Mouse (Mus musculus) spleen, adult 18-20 months (tissue): ENCODE data around the gene Rgs4.

Experiments
- DNase-seq, 2 experiments: peaks; one replicate each; pipeline ENCODE4 v3.0.0; 2022; ENCODE audit warnings: mixed read lengths in 2 of 2

Gene Rgs4

DNA sequence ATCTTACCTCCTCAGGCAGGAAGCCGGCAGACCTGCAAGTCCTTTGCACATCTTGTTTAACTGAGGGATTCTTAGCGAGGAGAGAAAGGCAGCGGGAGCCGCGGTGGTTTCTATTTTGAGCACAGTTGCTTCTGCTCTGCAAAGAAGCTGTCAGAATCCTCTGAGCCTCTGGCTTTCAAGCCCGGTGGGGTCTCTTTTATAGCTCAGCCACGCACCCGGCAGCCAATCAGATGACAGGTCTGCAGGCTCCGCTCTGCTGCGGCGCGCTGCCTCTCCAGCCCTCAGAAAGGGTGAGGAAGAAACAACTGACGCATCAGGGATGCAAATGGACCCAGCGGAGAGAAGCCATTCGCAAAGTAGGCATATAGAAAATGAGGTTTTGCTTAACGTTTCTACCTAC, at the start of gene Rgs4:
Gene Rgs4 (minus strand): TSS at position 170 of the 400 bp plus-strand sequence.
- no peak for DNase-seq

DNA sequence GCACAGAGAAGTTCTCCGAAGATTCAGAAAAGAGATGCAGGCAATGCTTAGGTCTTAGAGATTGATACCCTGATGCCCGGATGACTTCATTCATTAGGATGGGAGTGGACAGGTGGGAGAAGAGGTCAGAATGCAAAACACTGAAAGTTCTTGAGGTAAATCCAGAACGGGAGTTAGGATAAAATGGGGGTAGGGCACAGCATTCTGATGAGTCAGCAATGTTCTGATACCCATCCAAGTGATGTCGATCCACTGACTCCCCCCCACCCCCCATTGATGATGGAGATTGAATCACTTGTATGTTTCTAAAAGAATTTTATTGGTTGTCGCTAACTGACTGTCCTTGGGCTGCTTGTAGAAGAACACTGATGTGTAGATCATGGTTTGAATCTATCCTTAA, 45.0 kb upstream of the Rgs4 start:
- DNase-seq, result no peak

DNA sequence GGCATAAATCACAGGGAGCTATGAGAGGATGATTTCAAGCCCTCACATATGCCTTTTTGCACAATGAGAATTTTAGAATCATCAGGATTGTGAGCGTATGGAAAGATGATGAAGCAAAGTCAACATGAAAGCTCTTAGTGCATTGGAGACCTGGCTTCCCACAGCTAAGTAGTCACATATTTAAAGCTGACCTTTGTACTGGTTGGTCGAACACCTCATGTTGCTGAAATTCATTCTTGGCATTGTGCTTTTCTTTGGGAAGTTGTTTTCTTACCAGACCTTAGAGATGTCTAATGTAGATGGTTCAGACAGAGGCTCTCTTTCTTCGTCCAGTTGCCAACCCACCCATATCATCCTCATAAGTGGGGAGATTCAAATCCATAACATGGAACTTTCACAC, 38.5 kb upstream of the Rgs4 start:
- no peak for DNase-seq

DNA sequence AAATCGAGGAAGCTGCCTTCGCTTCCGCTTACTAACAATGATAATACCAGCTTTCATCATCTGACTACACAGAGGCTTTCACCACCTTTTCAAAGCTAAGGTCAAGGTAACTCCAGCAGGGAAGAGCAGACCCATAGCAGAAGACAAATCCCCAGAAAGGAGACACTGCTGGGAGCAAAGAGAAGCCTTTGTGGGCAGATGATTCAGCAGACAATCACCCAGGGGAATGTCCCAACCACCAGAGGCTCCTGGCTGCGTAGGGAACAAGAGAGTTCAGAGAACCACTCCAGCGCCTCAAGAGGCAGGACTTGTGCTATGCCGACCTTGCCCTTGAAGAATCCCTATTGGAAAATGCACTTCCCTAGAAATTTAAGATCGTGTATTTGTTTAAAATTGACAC, 29.1 kb upstream of the Rgs4 start:
- DNase-seq, result no peak

DNA sequence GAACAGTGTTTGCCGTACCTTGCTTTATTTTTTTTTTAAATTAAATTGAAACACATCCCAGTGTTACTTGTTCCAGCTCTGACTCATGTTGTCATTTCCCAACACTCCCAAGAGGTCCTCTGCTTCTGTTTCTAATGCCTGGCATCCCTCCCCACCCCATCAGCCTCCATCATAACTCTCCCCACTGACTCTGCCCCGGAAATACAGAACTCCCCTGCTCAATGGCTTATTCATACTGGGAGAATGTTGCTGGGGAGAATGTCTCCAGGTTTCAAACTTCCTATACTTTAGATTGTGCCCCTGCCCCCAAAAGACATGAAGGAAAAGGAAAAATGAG, 17.1 kb upstream of the Rgs4 start:
- DNase-seq, result no peak

DNA sequence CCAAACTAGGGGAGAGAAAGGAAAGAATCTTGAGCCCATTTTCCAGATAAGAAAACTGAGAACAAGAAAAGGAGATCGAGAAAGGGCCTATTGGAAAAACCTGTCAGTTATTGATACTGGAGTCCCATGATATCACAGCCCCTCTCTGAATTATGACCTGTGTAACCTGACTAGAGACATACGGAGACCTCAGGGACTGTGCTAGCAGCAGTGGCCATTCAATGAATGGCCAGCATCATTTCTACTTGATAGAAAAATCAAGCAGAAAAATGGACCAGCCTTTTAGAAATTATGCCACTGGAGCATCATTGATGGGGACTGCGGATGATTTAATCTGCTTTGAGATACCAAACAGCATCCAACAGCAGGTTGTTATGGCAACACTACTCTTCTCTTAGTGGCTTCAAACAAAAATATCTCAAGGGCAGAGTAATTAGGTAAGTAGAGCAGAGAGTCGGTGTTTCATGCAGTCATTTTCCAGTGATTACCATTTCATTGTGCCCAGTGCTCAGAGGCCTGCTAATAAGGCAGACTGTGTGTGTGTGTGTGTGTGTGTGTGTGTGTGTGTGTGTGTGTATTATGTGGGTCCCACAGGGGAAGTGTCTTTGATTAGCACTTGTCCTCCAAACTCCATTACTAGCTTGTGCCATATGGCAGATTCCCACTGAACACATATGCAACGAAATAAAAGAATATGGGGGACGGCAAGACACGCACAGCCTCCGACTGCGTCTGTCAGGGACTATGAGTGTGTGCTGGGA, 16.6 kb upstream of the Rgs4 start:
- no peak for DNase-seq

DNA sequence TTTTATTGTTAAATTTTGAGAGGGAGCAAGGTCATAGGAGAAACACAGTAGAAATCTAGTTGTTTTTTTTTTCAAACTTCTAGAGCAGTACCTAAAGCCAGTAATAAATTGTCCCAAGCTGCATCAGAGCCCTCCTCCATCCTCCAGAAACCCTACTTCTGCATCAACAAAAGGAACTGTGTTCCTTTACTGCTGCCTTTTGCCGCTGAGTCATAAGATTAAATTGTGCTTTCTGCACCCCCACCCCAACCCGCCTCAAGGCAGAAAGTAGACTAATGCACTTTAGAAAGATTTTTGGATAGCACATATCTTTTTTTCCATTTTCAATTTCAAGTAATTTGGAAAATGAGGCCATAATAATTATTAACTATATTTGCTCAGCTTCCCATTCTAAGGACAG, 15.1 kb upstream of the Rgs4 start:
- no peak for DNase-seq

DNA sequence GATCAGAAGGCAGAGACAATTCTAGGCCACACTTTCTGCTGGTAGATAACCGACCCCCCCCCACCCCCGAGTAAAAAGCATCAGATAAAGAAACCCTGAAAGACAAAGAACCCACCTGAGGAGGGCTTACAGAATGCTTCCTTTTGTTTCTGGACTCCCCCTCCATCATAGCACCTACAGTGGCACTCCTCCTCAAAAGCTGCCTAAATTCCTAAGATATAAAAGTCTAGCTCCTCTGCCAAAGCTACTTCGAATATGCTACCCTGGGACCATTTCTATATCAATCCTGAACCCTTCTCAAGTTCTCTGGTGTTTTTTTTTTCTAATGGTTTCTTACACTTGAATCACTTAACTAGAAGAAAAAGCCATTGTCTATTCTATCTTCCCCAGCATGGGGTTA, 9.1 kb upstream of the Rgs4 start:
- no peak for DNase-seq

DNA sequence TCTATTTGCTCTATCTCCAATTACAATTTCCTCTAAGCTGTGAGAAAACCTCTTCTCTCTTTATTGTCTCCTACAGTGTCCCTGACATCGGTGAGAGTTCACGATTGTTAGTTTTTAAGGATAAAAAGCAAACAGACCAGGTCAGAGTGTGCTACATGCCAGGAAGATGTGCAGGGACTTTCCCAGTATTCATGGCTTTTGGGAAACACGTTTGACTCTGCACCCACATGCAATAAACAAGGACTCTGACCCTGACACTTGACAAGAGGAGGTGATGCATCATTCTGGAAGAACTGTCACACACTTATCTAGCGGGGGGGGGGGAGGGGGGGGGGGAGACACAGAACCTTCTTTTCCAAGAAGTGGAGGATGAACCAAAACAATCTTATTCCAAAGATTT, 5.0 kb upstream of the Rgs4 start:
- DNase-seq, result no peak

DNA sequence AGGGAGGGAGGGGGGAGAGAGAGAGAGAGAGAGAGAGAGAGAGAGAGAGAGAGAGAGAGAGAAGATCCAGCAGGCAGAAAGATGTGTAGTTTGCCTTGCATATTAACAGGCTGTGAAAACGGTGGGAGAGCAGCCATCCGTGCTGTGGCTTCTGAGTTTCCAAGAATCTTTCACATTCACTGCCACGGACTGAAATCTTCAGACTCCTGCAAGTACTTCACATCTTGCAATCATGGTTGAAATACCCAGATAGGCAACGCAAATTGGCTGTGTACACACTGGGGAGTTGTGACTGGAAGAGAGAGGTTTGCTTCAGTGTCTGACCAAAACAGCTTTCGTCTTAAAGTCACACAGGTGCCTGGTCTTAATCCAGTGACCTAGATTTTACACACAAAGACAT, 997 bp upstream of the Rgs4 start:
- no peak for DNase-seq

DNA sequence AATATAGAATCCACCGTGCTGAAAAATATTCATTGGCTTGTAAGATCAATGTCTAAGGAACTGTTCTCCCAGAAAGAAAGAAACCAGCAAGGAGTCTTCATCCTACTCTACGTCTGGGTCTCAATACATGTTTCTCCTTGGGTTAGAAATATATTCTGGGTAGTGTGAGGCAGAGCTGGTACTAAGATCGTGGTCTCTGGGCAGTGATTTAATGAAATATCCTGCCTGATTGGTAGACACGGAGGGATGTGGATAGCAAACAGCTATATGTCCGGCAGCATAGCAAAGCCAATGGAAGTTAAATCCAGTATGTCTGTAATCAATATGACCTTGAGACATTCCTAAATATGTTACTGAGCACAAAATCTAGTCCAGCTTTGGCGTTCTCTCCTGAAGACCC, 460 bp upstream of the Rgs4 start:
- DNase-seq, result no peak

DNA sequence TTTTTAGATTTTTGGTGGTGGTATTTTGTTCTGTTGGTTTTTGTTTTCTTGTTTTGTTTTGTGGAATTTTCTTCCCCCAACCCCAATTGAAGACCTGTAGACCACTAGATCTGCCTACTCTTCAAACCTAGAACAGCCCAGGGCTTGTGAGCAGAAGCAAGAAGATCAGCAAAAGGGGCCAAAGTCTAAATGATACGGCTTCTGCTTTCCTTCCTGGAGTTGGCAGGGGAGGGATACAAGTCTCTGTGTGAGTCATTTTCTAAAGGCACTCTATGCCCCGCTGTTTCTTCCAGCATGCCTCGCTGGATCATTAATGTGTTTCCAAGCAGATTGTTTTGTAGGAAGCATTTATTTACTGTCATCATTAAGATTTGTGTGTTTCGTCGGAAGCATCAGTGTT, 6.3 kb downstream of the Rgs4 start:
- DNase-seq, result no peak

DNA sequence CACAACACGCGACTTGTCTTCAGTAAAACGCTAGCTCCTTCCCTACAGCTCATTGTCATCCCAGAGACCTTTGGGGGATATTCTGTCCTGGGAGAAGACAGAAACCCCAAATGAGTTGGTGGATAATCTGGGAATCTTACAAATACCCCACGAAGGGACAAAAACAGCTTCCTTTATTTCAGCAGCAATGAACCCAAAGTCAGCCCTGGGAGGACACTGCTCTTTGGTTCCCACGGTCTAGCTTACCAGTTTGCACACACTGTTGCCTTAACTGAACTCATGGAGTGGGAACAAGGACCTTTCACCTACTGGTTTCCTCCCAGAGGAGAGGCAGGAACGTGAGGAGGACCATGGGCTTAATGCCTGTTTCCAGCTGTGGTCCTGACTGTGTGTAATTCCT, 10.2 kb downstream of the Rgs4 start:
- DNase-seq, result no peak

DNA sequence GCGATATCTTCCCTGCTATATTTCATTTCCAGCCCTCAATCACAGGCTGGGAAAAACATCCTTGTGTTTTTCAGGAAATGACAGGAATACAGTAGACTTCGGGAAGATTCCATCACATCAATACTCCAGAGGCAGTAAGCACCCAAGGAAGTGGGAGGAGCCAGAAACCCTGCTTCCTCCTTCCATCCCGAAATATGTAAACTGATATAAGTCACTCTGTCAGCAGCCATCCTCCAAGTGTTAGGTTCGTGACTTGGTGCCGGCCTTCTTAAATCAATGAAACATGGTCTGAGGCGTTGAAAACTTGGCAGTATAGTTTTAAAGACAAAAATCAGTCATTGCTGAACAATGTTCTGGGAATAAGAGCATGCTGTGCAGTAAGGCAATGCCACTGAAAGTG, 11.3 kb downstream of the Rgs4 start:
- DNase-seq, result no peak

DNA sequence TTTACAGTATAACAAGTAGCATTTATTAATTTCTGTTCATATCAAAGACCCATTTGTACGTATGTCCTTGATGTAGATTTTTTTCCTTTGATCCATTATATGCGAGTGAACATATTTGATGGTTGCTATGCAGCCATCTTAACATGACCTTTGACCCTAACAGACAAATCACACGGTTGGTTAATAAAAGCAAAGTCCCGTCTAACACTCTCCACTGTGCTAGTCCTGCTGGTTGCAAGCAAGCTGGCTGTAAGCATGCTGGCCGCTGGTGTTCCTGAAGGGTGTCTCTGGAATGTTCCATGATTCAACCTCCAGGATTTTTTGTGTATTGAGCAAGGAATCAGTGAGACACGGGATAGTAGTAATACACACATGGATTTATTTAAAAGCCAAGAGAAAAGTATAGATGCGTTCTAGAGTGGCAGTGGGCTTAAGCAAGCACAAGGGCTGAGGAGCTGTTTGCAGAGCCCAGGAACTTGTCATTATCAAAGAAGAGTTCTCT, 16.8 kb downstream of the Rgs4 start:
- no peak for DNase-seq

DNA sequence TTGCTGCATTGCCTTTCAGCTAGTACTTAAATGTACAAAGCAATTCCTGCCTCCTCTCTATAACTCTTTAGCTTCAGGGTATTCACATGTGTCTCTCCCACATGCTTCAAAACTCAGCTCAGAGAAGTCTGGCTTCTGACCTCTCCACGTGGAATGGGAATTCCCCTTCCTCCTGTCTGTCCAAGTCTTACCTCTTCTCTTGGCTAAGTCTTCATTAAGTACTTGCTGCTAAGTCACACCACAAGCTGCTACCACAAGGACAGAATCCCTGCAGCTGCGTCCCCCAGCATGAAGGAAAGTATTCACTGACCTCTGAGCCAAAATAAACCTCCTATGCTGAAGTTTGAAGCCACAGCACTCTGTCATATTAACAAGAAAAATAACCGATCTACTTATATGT, 21.1 kb downstream of the Rgs4 start:
- DNase-seq, result no peak

DNA sequence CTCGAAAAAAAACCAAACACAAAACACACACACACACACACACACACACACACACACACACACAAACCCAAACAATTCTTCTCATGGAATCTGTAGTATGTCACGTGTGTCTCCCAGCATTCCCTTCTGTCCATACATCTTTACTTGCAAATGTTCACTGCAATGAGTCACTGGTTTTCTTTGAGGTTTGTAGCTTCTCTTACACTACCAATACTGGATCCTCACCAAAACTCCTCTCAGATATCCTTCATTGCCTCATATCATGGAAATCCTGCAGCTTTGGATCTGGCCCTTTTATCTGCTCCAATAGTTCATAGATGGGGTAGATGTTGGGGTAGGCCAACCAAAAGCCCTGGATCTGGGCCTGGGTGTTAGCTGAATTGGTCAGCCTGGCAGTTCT, 25.6 kb downstream of the Rgs4 start:
- no peak for DNase-seq

DNA sequence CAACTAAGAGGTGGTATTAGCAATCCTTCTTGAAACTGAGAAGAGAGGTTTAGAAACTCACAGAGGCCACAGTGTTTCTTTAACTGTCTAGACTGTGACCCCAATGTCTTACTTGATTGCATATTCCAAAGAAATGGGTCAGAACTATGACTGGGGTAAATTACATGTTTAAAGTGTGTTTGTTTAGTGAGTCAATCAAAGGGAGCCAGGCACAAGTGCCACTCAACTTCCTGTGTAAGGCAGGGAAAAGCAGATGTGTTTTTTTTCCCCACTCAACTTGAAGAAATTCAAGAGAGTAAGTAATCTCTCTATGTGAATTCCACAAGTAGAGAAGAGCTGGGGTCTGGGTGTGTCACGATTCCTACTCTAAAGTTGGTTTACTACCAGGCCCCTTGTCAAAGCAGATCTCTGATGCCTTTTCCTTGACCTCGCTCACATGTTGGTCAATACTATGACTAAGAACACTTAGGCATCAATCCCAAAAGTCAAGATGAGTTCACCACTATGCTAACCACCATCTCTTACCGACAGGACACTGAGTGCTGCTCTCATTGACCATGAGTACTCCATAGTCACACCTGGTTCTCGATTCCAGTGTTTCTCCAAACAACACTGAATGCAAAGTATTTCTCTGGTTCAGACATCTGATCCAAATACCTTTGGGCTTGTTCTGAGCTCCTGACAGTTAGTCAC, 42.9 kb downstream of the Rgs4 start:
- no peak for DNase-seq

DNA sequence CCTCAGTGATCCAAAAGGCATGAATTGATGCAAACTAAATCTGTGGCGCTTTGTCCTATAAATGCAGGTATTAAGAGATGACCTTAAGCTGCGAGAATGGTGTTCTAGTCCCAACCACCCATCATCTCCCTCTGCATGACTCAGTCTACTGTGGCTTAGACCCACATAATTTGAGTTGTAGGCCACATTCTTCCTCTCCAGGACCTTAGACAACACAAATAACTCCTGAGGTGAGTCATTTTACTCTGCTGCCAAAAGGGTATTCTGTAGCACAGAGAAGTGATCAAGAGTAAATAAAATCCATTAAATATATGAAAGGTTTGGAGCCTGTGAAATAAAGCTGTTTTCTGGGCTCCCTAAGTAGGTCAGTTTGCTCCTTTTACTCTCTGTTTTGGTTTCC, 48.3 kb downstream of the Rgs4 start:
- DNase-seq, result no peak

DNA sequence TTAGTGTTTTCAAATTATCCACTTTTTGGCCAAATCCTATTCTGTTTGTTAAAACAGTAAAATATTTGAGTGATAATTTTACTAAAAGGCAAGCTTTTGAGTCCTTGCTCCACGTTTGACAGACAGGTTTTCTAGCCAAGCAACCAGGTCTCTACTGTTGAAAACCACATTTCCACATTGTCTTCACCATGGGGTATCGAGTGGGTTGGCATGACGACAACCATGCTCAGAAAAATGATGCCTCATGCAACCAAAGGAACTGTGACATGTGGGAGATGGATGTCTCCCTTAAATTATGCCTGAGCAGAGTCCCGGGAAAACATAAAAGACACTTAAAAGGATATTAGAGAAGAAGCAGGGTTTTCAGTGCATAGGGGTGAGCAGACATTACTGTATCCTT, 50.2 kb downstream of the Rgs4 start:
- DNase-seq, result no peak

DNA sequence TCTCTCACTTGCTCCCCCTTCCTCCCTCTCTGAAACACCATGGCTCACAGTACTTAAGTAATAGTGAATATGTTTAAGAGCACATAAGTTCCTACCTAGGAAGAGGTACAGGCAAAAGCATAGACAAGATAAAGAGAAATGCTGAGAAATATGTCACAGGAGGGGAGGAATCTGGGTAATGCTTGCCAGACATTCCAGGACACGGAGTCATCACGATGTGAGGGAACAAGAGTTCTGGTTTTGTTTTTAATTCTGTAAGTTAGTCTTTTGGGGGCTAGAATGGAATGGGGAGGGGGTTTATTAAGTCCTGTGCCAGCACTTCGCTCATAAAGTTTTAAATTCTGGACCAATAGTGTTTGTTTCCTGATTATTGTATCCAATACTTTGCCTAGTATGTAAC, 52.1 kb downstream of the Rgs4 start:
- no peak for DNase-seq

DNA sequence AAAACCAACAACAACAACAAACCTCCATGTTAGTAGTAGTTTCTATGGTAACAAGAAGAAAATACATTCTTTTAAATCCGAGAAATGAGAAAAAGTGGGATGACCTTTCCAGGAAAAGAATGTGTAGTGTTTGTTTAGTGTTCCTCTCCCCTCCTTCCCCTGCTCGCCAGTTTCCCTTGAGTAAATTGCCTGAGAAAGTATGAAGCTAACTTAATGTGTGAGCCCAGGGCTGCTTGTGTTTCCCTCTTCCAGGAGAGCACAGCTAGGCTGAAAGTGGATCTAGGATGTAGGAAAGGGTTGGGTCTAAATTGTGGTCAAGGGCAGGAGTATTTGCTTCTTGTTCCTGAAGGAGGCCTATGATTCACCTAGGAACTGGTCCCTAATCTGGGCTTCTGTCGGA, 53.9 kb downstream of the Rgs4 start:
- DNase-seq, result no peak

DNA sequence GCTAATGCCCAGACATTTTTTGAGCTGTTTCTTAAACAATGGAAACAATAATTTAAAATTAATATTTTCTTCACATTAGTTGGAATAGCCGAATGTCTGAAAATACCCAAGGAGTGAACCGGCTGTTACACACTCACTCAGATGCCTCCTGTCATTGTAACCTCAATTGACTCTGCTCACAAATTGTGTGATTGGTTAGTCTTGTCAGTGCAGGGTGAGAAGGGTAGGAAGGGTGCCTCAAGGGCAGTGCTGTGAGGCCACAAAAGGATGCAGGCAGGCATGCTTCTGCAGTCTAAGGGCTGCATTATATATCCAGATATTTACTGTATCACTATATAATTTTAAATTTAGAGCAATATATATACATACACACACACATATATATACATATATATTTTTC, 54.4 kb downstream of the Rgs4 start:
- DNase-seq, result no peak
